Mouse (Mus musculus) stomach, postnatal 0 days (tissue): Measurements from ENCODE around the gene Ly75. TPM values are rescaled to one million over a fixed set of nuclear protein-coding genes. Genes with fewer than 3 reads are reported as not detected.

Experiments used
- ATAC-seq: fragments of 200-750 bp; cut with Nextera tagmentation; 2 replicates; pipeline ENCODE4 v1.8.0; 2017; ENCODE audit not compliant: low FRiP score, low TSS enrichment
- DNase-seq: peaks from one replicate; pipeline ENCODE4 v3.0.0-alpha.2; 2016; ENCODE audit warnings: low spot score
- H3K27ac ChIP-seq: fragments of 300-500 bp; sonication (generic); replicated peaks from 2 replicates; pipeline ENCODE4 v1.5.1; 2014; ENCODE audit warnings: mild to moderate bottlenecking, control low read depth
- H3K27me3 ChIP-seq: fragments of 300-500 bp; sonication (generic); 2 replicates; pipeline ENCODE4 v1.6.1; 2014; ENCODE audit warnings: low read length; ENCODE audit not compliant: control insufficient read depth, insufficient read depth
- H3K36me3 ChIP-seq: fragments of 300-500 bp; sonication (generic); 2 replicates; pipeline ENCODE4 v1.6.1; 2014; ENCODE audit warnings: low read length, mixed read lengths; ENCODE audit not compliant: control insufficient read depth, insufficient read depth
- H3K4me1 ChIP-seq: fragments of 300-500 bp; sonication (generic); replicated peaks from 2 replicates; pipeline ENCODE4 v1.6.1; 2014; ENCODE audit warnings: antibody characterized with exemption; ENCODE audit not compliant: control insufficient read depth, insufficient read depth
- H3K4me2 ChIP-seq: fragments of 300-500 bp; sonication (generic); replicated peaks from 2 replicates; pipeline ENCODE4 v1.6.1; 2014; ENCODE audit warnings: low read depth, mild to moderate bottlenecking, control low read depth, moderate library complexity
- H3K4me3 ChIP-seq: fragments of 300-500 bp; sonication (generic); 2 replicates; pipeline ENCODE4 v1.5.1; 2014; ENCODE audit warnings: low read depth, low read length, control low read depth
- H3K9ac ChIP-seq: fragments of 300-500 bp; sonication (generic); 2 replicates; pipeline ENCODE4 v1.6.1; 2014; ENCODE audit warnings: mild to moderate bottlenecking, low read length, control low read depth, mixed read lengths
- H3K9me3 ChIP-seq: fragments of 300-500 bp; sonication (generic); 2 replicates; pipeline ENCODE4 v1.6.1; 2016; ENCODE audit warnings: low read length; ENCODE audit not compliant: control insufficient read depth
- CTCF ChIP-seq: IDR thresholded peaks from 2 replicates; pipeline ENCODE4 v1.5.1; 2016; ENCODE audit warnings: antibody characterized with exemption, low read depth, mild to moderate bottlenecking, moderate library complexity
- EP300 ChIP-seq: optimal IDR thresholded peaks from 2 replicates; pipeline ENCODE3; 2016; ENCODE audit warnings: antibody characterized with exemption
- WGBS: fragments of 180-500 bp; shearing (Covaris S2); extraction: QIAGEN DNeasy Blood & Tissue Kit; methylation state at CpG from one replicate; pipeline ENCODE4 v1.1.7; 2014; 5-methylcytosine and 5-hydroxymethylcytosine counted together
- polyA plus RNA-seq: library from polyadenylated mRNA; unstranded; fragments of >200 nt; fragmentation: Nextera tagmentation; extraction: Ambion mirVana; gene quantifications from 2 replicates; pipeline ENCODE4 v1.2.1, GENCODE M21; 2015

The Ly75 gene
- polyA plus RNA-seq, 1 experiment from 2014 or later = 0.23 TPM

DNA sequence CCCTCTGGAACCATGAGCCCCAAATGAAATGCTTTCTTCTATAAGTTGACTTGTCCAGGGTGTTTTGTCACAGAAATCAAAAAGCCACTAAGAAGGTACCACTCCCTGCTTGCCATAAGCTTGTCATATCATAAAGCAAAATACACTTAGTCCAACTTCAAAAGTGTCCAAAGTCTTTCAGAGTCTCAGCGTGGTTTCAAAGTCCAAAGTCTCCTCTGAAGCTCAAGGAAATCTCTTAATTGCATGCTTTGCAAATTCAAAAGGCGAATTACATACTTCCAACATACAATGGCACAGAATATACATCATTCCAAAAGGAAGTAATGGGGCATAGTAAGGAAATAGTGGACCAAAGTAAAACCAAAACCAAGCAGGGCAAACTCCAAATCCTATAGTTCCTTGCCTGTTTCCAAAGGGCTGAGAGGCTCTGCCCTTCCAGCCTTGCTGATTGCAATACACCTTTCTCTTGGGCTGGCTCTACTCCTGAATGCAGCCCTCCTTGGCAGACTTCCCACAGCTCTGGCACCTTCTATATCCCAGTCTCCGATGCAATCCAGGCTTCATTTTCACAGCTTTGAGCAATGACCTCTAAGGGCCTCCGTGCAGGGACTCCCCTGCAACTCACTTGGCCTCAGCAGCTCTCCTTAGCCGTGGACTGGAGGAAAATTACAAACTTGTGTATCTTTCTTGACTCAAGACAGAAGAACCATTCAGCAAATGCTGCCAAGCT, 122.3 kb downstream of the Ly75 start:
- H3K27ac ChIP-seq = no peak overlapping the region
- no peak for TF ChIP-seq EP300
- TF ChIP-seq CTCF = no peak
- no peaks in the 10 kb centered on the region for H3K9me3 ChIP-seq
- 76% methylated on average over 5 of the region's 5 CpGs for WGBS
- no peak for ATAC-seq
- no peak overlapping the region for H3K4me3 ChIP-seq
- H3K9ac ChIP-seq = no peak overlapping the region
- no peak for DNase-seq
- no peak overlapping the region for H3K4me2 ChIP-seq
- H3K4me1 ChIP-seq = no peaks in the 10 kb centered on the region
- no peaks in the 10 kb centered on the region for H3K36me3 ChIP-seq
- H3K27me3 ChIP-seq = no peaks in the 10 kb centered on the region

- 98% methylated on average over 5 of the region's 5 CpGs for WGBS
Measured at GRCm38 (mm10) chr2:60259186-60259585, 123.9 kb downstream of the Ly75 start.

DNA sequence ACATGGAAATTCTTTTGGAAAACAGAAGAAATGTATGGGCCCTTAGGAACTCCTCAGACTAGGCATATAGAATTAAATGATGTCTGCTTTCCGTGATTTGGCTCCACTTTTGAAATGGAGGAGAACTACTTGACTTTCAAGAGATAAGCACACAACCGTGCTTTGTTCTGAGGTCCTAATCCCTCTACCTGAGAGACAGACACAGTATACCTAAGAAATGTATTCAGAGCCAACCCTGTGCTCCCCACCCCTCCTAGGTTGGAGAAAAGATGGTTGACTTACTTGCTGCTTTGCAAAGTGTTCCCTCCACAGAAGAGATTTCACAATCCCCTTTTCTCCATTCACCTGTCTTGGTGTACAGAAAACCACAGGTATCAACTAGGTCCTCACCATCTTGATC, 126.4 kb downstream of the Ly75 start:
- Histone ChIP-seq H3K27me3 (no peaks in the 10 kb centered on the region), H3K9ac (no peak overlapping the region), H3K9me3 (no peaks in the 10 kb centered on the region), H3K36me3 (no peaks in the 10 kb centered on the region), H3K27ac (no peak overlapping the region), H3K4me1 (no peaks in the 10 kb centered on the region), H3K4me2 (no peak overlapping the region), H3K4me3 (no peak overlapping the region)
- TF ChIP-seq CTCF (no peak), EP300 (no peak)
- DNase-seq = no peak
- ATAC-seq = no peak
- WGBS = 66% methylated on average over 2 of the region's 2 CpGs

More at GRCm38 (mm10) chr2:60259186-60259585, 123.9 kb downstream of the Ly75 start:
- DNase-seq (no peak), ATAC-seq (no peak)
- no peak overlapping the region for H3K9ac ChIP-seq
- H3K4me2 ChIP-seq = no peak overlapping the region
- TF ChIP-seq EP300 = no peak
- no peak for TF ChIP-seq CTCF
- H3K36me3 ChIP-seq = no peaks in the 10 kb centered on the region
- no peaks in the 10 kb centered on the region for H3K9me3 ChIP-seq
- H3K27ac ChIP-seq = no peak overlapping the region
- no peak overlapping the region for H3K4me3 ChIP-seq
- no peaks in the 10 kb centered on the region for H3K4me1 ChIP-seq
- no peaks in the 10 kb centered on the region for H3K27me3 ChIP-seq

DNA sequence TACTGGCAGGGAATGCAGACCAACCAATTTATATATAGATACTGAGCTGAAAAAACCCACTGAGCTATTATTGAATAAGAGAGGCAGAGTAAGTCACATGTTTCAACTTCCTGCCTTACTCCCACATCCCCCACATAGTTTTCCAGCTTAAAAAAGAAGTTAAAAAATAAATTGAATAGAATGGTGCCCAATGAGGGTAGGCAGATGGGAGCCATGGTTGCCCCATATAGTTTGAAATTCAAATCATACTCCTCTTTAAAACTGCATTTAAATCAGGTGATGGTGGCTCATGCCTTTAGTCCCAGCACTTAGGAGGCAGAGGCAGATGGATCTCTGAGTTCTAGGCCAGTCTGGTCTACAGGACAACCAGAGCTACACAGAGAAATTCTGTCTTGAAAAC, 129.6 kb downstream of the Ly75 start:
- H3K36me3 ChIP-seq = peaks cover 8% of the 10 kb centered on the region
- TF ChIP-seq CTCF (no peak), EP300 (no peak)
- H3K27me3 ChIP-seq = no peaks in the 10 kb centered on the region
- no peaks in the 10 kb centered on the region for H3K9me3 ChIP-seq
- no peak overlapping the region for H3K4me2 ChIP-seq
- DNase-seq (no peak), ATAC-seq (no peak)
- H3K4me1 ChIP-seq = no peaks in the 10 kb centered on the region
- H3K27ac ChIP-seq = no peak overlapping the region
- no peak overlapping the region for H3K4me3 ChIP-seq
- H3K9ac ChIP-seq = no peak overlapping the region

- TF ChIP-seq EP300 (no peak), CTCF (no peak)
Measured at GRCm38 (mm10) chr2:60252782-60253181, 130.3 kb downstream of the Ly75 start.

More at GRCm38 (mm10) chr2:60252782-60253181, 130.3 kb downstream of the Ly75 start:
- no peak for DNase-seq
- no peak overlapping the region for H3K9ac ChIP-seq
- peak; percentile 45; the same call in 1 of the 2 replicates for ATAC-seq
- 79% methylated on average over 4 of the region's 4 CpGs for WGBS
- H3K4me1 ChIP-seq = no peaks in the 10 kb centered on the region
- no peak overlapping the region for H3K27ac ChIP-seq
- no peaks in the 10 kb centered on the region for H3K27me3 ChIP-seq
- H3K9me3 ChIP-seq = no peaks in the 10 kb centered on the region
- no peak overlapping the region for H3K4me3 ChIP-seq
- peaks cover 8% of the 10 kb centered on the region for H3K36me3 ChIP-seq
- no peak overlapping the region for H3K4me2 ChIP-seq

Other genes with a start within 250 kb of the Ly75 start
- 34.0 and 37.4 TPM in 2 replicates for gene Baz2b, start 173.5 kb downstream of the Ly75 start, polyA plus RNA-seq
- gene March7, start 173.4 kb downstream of the Ly75 start, polyA plus RNA-seq = 48.8 and 53.5 TPM in 2 replicates
- 25.6 and 26.0 TPM in 2 replicates for gene Cd302, start 98.8 kb downstream of the Ly75 start, polyA plus RNA-seq
- 0.86 and 0.94 TPM in 2 replicates for gene Pla2r1, start 170.0 kb upstream of the Ly75 start, polyA plus RNA-seq